Mouse (Mus musculus) liver, embryonic 13.5 days (tissue): ENCODE data around the gene Olfr1394. TPM values are rescaled to one million over a fixed set of nuclear protein-coding genes. Genes with fewer than 3 reads are reported as not detected.

Experiments
- ATAC-seq: fragments of 200-750 bp; cut with Nextera tagmentation; 2 replicates; pipeline ENCODE4 v1.8.0; 2017; ENCODE audit warnings: low read depth, mild to moderate bottlenecking, moderate number of reproducible peaks, moderate library complexity
- DNase-seq: peaks from one replicate; pipeline ENCODE4 v3.0.0; 2022
- H3K27ac ChIP-seq: fragments of 300-500 bp; sonication (generic); 2 replicates; pipeline ENCODE4 v1.5.1; 2015; ENCODE audit warnings: moderate library complexity, mild to moderate bottlenecking, inconsistent platforms
- H3K27me3 ChIP-seq: fragments of 300-500 bp; sonication (generic); 2 replicates; pipeline ENCODE4 v1.6.1; 2015; ENCODE audit warnings: mild to moderate bottlenecking, inconsistent platforms
- H3K36me3 ChIP-seq: fragments of 300-500 bp; sonication (generic); 2 replicates; pipeline ENCODE4 v1.6.1; 2015; ENCODE audit warnings: mild to moderate bottlenecking, inconsistent platforms
- H3K4me1 ChIP-seq: fragments of 300-500 bp; sonication (generic); replicated peaks from 2 replicates; pipeline ENCODE4 v1.6.1; 2015; ENCODE audit warnings: inconsistent platforms
- H3K4me2 ChIP-seq: fragments of 300-500 bp; sonication (generic); 2 replicates; pipeline ENCODE4 v1.6.1; 2015; ENCODE audit warnings: inconsistent platforms, mild to moderate bottlenecking, moderate library complexity
- H3K4me3 ChIP-seq: fragments of 300-500 bp; sonication (generic); replicated peaks from 2 replicates; pipeline ENCODE4 v1.5.1; 2015; ENCODE audit warnings: mild to moderate bottlenecking, inconsistent platforms
- H3K9ac ChIP-seq: fragments of 300-500 bp; sonication (generic); 2 replicates; pipeline ENCODE4 v1.6.1; 2015; ENCODE audit warnings: mild to moderate bottlenecking, inconsistent platforms
- H3K9me3 ChIP-seq: fragments of 300-500 bp; sonication (generic); replicated peaks from 2 replicates; pipeline ENCODE4 v1.6.1; 2016; ENCODE audit warnings: inconsistent platforms
- WGBS: fragments of 180-500 bp; shearing (Covaris S2); methylation state at CpG from one replicate; pipeline ENCODE4 v1.1.7; 2015; ENCODE audit not compliant: insufficient replicate concordance; 5-methylcytosine and 5-hydroxymethylcytosine counted together
- polyA plus RNA-seq: library from polyadenylated mRNA; unstranded; fragments of >200 nt; fragmentation: Nextera tagmentation; extraction: Ambion mirVana; gene quantifications from 2 replicates; pipeline ENCODE4 v1.2.1, GENCODE M21; 2015

Gene Olfr1394
- polyA plus RNA-seq, result not detected in 2 replicates

GRCm38 (mm10) chr11:49154077-49154476 lies at the start of gene Olfr1394:
Olfr1394 (plus strand) TSS chr11:49154377.
- H3K4me1 ChIP-seq, result no peaks in the 10 kb centered on the region
- H3K27ac ChIP-seq, result no peak within 1 kb of the TSS
- H3K27me3 ChIP-seq, result no peaks in the 10 kb centered on the region
- no peaks in the 10 kb centered on the region for H3K9me3 ChIP-seq
- WGBS, result 59% methylated on average over 1 of the region's 1 CpGs
- no peaks in the 10 kb centered on the region for H3K36me3 ChIP-seq
- no peak within 1 kb of the TSS for H3K4me3 ChIP-seq
- DNase-seq, result no peak
- no peak within 1 kb of the TSS for H3K4me2 ChIP-seq
- ATAC-seq, result no peak
- H3K9ac ChIP-seq, result no peak within 1 kb of the TSS

DNA sequence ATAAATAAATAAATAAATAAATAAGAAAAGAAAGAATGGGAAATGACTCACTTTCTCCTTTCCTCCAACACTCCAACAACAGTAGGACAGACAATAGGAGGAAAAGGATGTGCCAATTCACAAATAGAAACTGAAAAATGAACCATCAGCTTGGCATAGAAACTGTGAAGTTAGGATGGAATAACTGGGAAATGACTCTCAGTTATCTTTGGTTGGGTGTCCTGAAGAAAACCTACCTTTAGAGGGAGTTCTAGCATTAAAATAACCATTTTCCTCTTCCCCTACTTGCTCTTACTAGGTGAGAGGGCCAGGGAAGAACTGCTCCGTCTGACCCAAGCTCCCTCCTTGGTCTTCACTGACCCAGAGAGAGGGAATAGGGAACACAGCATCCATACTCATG lies 48.4 kb upstream of the Olfr1394 start:
- Histone ChIP-seq H3K4me1 (peaks cover 34% of the 10 kb centered on the region), H3K36me3 (no peaks in the 10 kb centered on the region), H3K4me3 (no peak overlapping the region), H3K4me2 (no peak overlapping the region), H3K9me3 (no peaks in the 10 kb centered on the region), H3K27ac (no peak overlapping the region), H3K9ac (no peak overlapping the region), H3K27me3 (no peaks in the 10 kb centered on the region)
- ATAC-seq (no peak), DNase-seq (no peak)
- 63% methylated on average over 1 of the region's 1 CpGs for WGBS

- no peak overlapping the region for H3K4me2 ChIP-seq
- 69% methylated on average over 10 of the region's 10 CpGs for WGBS
- no peak overlapping the region for H3K9ac ChIP-seq
- ATAC-seq (no peak), DNase-seq (no peak)
- no peaks in the 10 kb centered on the region for H3K27me3 ChIP-seq
- no peaks in the 10 kb centered on the region for H3K36me3 ChIP-seq
- no peak overlapping the region for H3K27ac ChIP-seq
- no peak overlapping the region for H3K4me3 ChIP-seq
- H3K4me1 ChIP-seq, result peaks cover 14% of the 10 kb centered on the region; the same call in 1 of the 2 replicates
- no peaks in the 10 kb centered on the region for H3K9me3 ChIP-seq
These were observed 46.3 kb upstream of the Olfr1394 start for GRCm38 (mm10) chr11:49107650-49108537.

GRCm38 (mm10) chr11:49108833-49109232 lies 45.3 kb upstream of the Olfr1394 start:
- Histone ChIP-seq H3K9ac (no peak overlapping the region), H3K4me2 (no peak overlapping the region), H3K36me3 (no peaks in the 10 kb centered on the region), H3K9me3 (no peaks in the 10 kb centered on the region), H3K4me1 (peaks cover 7% of the 10 kb centered on the region; the same call in 1 of the 2 replicates), H3K27ac (no peak overlapping the region), H3K4me3 (no peak overlapping the region), H3K27me3 (no peaks in the 10 kb centered on the region)
- DNase-seq (no peak), ATAC-seq (no peak)
- WGBS, result 14% methylated on average over 1 of the region's 1 CpGs

- no peaks in the 10 kb centered on the region for H3K36me3 ChIP-seq
- no peaks in the 10 kb centered on the region for H3K4me1 ChIP-seq
- ATAC-seq (no peak), DNase-seq (no peak)
- H3K4me3 ChIP-seq, result no peak overlapping the region
- no peak overlapping the region for H3K27ac ChIP-seq
- WGBS, result 55% methylated on average over 1 of the region's 1 CpGs
- H3K9me3 ChIP-seq, result no peaks in the 10 kb centered on the region
- H3K27me3 ChIP-seq, result no peaks in the 10 kb centered on the region
- no peak overlapping the region for H3K4me2 ChIP-seq
- no peak overlapping the region for H3K9ac ChIP-seq
These were observed 43.2 kb upstream of the Olfr1394 start for GRCm38 (mm10) chr11:49111000-49111399.

DNA sequence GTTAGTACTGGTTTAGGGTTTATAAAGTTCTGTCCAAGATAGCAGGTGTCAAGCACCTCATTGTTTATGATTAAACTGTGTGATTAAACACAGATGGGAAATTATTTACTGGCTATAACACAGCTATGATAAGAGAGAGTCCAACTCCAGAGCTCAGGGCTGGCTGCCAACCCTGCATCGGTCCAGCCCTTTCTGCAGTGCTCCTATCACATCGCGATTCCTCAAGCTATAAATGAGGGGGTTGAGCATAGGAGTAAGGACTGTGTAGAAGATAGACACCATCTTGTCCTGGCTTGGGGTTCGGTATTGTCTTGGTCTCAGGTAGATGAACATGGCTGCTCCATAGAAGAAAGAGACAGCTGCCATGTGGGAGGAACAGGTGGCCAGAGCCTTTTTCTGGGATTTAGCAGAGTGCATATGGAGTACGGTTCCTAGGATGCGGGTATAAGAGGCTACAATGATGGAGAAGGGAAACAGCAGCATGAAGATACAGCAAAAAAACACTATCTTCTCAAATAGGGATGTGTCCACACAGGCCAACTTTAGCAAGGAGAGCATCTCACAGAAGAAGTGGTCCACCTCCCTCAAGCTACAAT lies 41.5 kb upstream of the Olfr1394 start:
- ATAC-seq (no peak), DNase-seq (no peak)
- H3K9ac ChIP-seq, result no peak overlapping the region
- H3K4me1 ChIP-seq, result no peaks in the 10 kb centered on the region
- no peak overlapping the region for H3K27ac ChIP-seq
- H3K27me3 ChIP-seq, result no peaks in the 10 kb centered on the region
- H3K4me3 ChIP-seq, result no peak overlapping the region
- no peak overlapping the region for H3K4me2 ChIP-seq
- 78% methylated on average over 6 of the region's 6 CpGs for WGBS
- no peaks in the 10 kb centered on the region for H3K9me3 ChIP-seq
- no peaks in the 10 kb centered on the region for H3K36me3 ChIP-seq

DNA sequence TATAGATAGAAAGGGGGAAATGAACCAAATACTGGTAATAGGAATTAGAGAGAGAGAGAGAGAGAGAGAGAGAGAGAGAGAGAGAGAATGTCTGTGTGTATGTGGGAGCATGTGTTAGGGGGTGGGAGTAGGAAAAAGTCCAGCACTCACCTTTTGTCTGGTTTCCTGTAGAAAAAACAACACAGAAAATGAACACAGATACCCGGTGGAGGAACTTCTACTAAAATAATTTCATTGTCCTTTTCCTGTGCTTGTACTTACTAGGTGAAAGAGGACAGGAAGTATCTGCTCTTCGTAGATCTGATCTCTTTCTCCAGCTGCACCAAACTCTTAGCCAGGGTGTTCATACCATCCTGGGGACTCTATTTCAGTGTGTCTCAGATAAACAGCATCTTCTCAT lies 40.0 kb upstream of the Olfr1394 start:
- Histone ChIP-seq H3K9ac (no peak overlapping the region), H3K4me2 (no peak overlapping the region), H3K27me3 (no peaks in the 10 kb centered on the region), H3K9me3 (no peaks in the 10 kb centered on the region), H3K36me3 (no peaks in the 10 kb centered on the region), H3K4me1 (no peaks in the 10 kb centered on the region), H3K4me3 (no peak overlapping the region), H3K27ac (no peak overlapping the region)
- 12% methylated on average over 2 of the region's 2 CpGs for WGBS
- ATAC-seq (no peak), DNase-seq (no peak)

GRCm38 (mm10) chr11:49114774-49115173 lies 39.4 kb upstream of the Olfr1394 start, which contains the start of gene Olfr1396:
Olfr1396 (minus strand) TSS chr11:49114874.
- ATAC-seq (no peak), DNase-seq (no peak)
- Histone ChIP-seq H3K27ac (no peak within 1 kb of the TSS), H3K27me3 (no peaks in the 10 kb centered on the region), H3K9ac (no peak within 1 kb of the TSS), H3K4me2 (no peak within 1 kb of the TSS), H3K9me3 (no peaks in the 10 kb centered on the region), H3K4me3 (no peak within 1 kb of the TSS), H3K36me3 (no peaks in the 10 kb centered on the region), H3K4me1 (no peaks in the 10 kb centered on the region)

DNA sequence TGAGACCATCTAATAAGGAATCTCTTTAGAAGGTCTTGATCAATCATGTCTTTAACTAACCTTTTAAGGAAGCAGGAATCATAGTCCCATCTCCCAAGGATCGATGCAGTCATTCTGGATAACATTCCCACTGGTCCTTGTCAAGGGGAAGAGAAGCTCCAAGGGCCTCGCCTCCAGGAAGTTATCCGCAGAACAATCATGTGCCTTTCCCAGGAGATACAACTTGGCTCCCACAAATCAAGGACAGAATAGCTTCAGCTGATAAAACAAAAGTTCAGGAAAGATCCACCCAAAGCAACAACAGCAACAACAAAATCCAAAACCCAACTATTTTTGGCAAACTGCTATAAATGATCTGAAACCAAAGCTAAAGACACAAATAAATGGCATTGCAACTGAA lies 34.5 kb upstream of the Olfr1394 start:
- Histone ChIP-seq H3K36me3 (no peaks in the 10 kb centered on the region), H3K27me3 (no peaks in the 10 kb centered on the region), H3K9me3 (no peaks in the 10 kb centered on the region), H3K4me1 (peaks cover 11% of the 10 kb centered on the region; the same call in 1 of the 2 replicates), H3K4me2 (no peak overlapping the region), H3K4me3 (no peak overlapping the region), H3K9ac (no peak overlapping the region), H3K27ac (no peak overlapping the region)
- no peak for ATAC-seq
- 47% methylated on average over 3 of the region's 3 CpGs for WGBS
- no peak for DNase-seq

- no peaks in the 10 kb centered on the region for H3K9me3 ChIP-seq
- H3K27me3 ChIP-seq, result no peaks in the 10 kb centered on the region
- H3K4me2 ChIP-seq, result no peak overlapping the region
- peak overlapping the region; percentile 31 for H3K27ac ChIP-seq
- ATAC-seq (peak; percentile 65), DNase-seq (no peak)
- no peaks in the 10 kb centered on the region for H3K36me3 ChIP-seq
- 71% methylated on average over 2 of the region's 2 CpGs for WGBS
- H3K4me1 ChIP-seq, result peaks cover 11% of the 10 kb centered on the region
- H3K4me3 ChIP-seq, result no peak overlapping the region
- no peak overlapping the region for H3K9ac ChIP-seq
These were observed 30.0 kb upstream of the Olfr1394 start for GRCm38 (mm10) chr11:49124169-49124568.

DNA sequence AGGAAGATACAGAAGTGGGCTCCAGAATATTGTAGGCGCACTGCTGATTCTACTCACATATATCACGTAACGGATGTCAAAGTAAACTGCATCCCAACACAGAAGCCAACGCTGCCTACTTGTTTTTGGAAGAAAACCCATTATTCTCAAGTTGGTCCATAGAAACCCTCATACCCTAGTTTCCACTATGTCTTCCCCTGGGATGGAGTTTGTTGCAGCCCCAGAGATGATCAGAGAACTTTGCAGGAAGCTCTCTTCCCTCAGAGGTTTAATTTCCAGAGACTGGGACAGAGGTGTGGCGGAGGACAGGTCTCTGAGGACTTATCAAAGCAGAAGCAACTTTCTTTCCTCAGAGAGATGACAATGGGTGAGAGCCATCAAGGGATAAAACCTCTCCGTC lies 12.2 kb upstream of the Olfr1394 start, which contains the start of gene Olfr1395:
Gene Olfr1395 (plus strand): TSS at position 301 of the 400 bp plus-strand sequence.
- Histone ChIP-seq H3K27ac (no peak within 1 kb of the TSS), H3K36me3 (no peaks in the 10 kb centered on the region), H3K4me3 (no peak within 1 kb of the TSS), H3K4me1 (no peaks in the 10 kb centered on the region), H3K9me3 (no peaks in the 10 kb centered on the region), H3K9ac (no peak within 1 kb of the TSS), H3K4me2 (no peak within 1 kb of the TSS), H3K27me3 (no peaks in the 10 kb centered on the region)
- WGBS, result 77% methylated on average over 6 of the region's 6 CpGs
- DNase-seq (no peak), ATAC-seq (no peak)
